Mouse (Mus musculus) cerebellum, postnatal 14 days (tissue): Measurements from ENCODE around the gene Defb5.
"Not testable (repeated sequence)": the region's sequence is repeated elsewhere in the genome, so short reads cannot be mapped to it uniquely, and the experiment has no call there.

Source experiments
- DNase-seq, 2 experiments: peaks; one replicate each; pipeline ENCODE4 v3.0.0; 2021; ENCODE audit warnings: mixed read lengths in 2 of 2

The Defb5 gene

DNA sequence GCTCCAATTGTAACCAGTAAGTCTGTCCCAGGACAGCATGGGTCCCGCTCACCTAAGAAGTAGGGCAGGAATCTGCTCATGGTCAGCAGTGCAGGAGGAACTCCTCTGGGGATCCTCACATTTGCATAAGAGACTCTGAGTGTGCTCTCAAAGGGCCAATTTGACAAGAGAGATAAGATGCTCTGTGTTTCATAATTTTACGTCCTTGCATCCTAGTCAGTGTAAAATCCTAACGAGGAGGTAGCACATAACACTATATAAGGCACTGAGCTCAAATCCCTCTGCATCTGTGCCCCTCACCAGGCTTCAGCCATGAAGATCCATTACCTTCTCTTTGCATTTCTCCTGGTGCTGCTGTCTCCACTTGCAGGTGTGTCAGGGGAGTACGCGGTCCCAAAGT is at the start of gene Defb5:
Gene Defb5, plus strand, starts transcription at position 301 of the 400 bp plus-strand sequence.
- no peak for DNase-seq

DNA sequence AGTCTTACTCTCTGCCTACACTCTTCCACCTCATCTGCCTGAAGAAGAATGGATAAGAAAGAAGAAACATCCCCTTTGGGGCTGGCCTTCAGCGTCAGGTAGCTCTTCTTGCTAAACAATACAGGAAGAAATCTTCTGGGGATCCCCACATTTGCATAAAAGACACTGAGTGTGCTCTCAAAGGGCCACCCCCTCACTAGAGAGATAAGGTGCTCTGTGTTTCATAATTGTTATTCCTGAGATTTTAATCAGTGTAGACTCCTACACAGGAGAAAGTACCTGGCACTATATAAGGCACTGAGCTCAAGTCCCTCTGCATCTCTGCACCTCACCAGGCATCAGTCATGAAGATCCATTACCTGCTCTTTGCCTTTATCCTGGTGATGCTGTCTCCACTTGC is 22.2 kb upstream of the Defb5 start, which contains the start of gene Defb6:
Gene Defb6, plus strand, starts transcription at position 318 of the 400 bp plus-strand sequence.
- DNase-seq: no peak

DNA sequence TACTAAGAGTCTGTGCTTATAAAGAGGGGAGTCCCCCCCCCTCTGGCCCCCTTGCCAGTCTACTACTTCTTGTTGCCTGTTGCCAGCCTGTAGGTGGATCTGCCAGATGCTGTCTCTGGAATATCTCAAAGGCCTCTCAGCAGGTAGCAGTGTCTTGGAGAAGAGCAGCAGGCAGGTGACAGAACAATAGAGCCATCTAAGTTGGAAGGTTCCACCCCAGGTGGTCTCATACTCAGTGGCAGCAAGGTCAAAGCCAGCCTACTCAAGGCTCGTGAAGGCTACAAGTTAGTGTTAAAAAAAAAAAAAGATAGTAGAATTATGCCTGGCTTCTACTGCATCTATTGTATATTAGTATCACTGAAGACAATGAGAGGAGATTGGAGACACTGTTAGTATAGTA is 9.3 kb upstream of the Defb5 start:
- no peak for DNase-seq

DNA sequence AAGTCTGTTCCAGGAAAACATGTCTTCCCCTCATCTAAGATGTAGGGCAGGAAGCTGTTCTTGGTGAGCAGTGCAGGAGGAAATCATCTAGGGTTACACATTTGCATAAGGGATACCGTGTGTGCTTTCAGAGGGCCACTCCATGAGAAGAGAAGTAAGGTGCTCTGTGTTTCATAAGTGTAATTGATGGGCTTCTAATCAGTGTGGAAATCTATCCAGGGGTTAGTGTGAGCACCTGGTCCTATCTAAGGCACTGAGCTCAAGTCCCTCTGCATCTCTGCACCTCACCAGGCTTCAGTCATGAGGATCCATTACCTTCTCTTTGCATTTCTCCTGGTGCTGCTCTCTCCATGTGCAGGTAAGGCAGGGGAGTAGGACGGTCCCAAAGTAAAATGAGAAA is 7.8 kb upstream of the Defb5 start, which contains the start of gene Defb46:
Gene Defb46, plus strand, starts transcription at position 301 of the 400 bp plus-strand sequence.
- DNase-seq: no peak

DNA sequence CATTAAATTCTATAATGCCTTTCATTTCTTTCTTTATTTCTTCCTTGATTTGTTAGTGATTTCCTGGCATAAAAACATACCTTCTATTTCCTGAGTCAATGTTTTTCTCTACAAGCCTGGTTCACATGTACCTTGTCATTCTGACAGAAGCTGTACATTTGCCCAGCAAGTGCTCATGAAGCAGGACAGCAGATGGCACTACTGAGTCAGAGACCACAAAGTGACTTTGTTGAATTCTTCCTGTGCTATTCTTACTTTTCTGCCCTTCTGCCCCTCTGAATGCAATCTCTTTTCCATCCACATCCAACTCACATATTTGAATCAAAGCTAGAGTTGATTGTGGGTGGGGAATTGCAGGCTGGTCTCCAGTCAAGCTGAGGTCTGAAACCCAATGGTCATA is 10.8 kb downstream of the Defb5 start:
- no peak for DNase-seq

DNA sequence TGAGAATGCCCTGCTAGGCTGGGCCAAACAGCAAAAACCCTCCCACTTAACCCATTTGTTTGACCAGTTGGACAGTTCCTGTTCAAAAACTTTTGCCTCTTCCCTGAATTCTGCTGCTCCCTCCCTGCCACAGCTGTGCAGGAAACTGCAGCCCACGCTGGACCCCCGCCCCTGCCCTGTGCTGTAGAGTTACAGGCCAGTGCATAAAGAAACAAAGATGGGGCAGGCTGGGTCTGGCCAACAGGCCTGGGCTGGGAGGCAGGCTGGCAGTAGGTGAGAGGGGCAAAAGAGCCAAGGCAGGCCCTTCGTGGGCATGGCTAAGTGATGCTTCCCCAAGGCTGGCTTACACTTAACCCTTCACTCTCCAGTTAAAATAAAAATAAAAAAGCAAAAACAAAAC is 12.3 kb downstream of the Defb5 start:
- DNase-seq: no peak

DNA sequence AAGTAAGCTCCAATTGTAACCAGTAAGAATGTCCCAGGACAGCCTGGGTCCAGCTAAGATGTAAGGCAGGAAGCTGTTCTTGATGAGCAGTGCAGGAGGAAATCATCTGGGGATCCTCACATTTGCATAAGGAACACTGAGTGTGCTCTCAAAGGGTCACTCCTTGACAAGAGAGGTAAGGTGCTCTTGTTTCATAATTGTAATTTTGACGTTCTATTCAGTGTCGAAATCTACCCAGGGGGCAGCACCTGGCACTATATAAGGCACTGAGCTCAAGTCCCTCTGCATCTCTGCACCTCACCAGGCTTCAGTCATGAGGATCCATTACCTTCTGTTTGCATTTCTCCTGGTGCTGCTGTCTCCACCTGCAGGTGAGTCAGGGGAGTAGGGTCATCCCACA is 45.7 kb downstream of the Defb5 start, which contains the start of gene Defb3:
Gene Defb3, plus strand, starts transcription at position 301 of the 400 bp plus-strand sequence.
- DNase-seq: not testable (repeated sequence)

DNA sequence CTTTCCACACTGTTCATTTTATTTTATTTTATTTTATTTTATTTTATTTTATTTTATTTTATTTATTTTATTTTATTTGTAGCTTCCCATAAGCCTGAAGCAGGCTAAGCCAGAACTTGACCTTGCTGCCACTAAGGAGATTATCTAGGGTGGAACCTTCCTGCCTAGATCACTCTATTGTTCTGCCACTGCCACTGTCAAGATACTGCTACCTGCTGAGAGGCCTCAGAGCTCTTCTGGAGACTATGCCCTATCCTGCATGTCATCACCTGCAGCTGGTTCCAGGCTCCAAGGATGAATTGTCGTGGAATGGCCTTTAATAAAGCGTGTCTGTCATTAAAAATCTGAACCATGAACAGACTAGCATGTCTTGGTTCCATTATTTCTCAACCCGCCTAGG is 51.0 kb downstream of the Defb5 start:
- DNase-seq: not testable (repeated sequence)
